Mouse (Mus musculus): ENCODE results near the gene Olfr1184. TPM values are rescaled to one million over a fixed set of nuclear protein-coding genes. Genes with fewer than 3 reads are reported as not detected.
"Not testable (repeated sequence)": the region's sequence is repeated elsewhere in the genome, so short reads cannot be mapped to it uniquely, and the experiment has no call there.

Gene Olfr1184
- polyA plus RNA-seq (2012; fragmentation: generic; extraction: Trizol), result not detected
- long read RNA-seq, experiment 1, result 0 reads
- long read RNA-seq, experiment 2, result 0 reads

GRCm38 (mm10) chr2:88483298-88483697 lies at the start of gene Olfr1184:
TSS of gene Olfr1184 (plus strand) at chr2:88483598.
- TF ChIP-seq MYOG (IDR thresholded peaks at IDR 0.05; ENCODE audit: control insufficient read depth, extremely low read depth, insufficient read length) (no peak), MAX (IDR thresholded peaks at IDR 0.05) (no peak), FOSL1 (IDR thresholded peaks at IDR 0.05; ENCODE audit: insufficient read depth, low read length, poor library complexity, severe bottlenecking) (no peak), USF1 (IDR thresholded peaks at IDR 0.05; ENCODE audit: low read depth) (no peak), MYOD1 (IDR thresholded peaks at IDR 0.05; ENCODE audit: control insufficient read depth, insufficient read length, low read depth) (no peak), CTCF (IDR thresholded peaks at IDR 0.05; ENCODE audit: control insufficient read depth, insufficient read depth, insufficient read length) (no peak), CEBPB (IDR thresholded peaks at IDR 0.05; ENCODE audit: low read depth) (no peak)

GRCm38 (mm10) chr2:88449031-88449430 lies 34.4 kb upstream of the Olfr1184 start, which contains the start of gene Gm13757:
TSS of gene Gm13757 (minus strand) at chr2:88449131.
- TF ChIP-seq CTCF (IDR thresholded peaks at IDR 0.05; ENCODE audit: control insufficient read depth, insufficient read depth, insufficient read length) (no peak), CEBPB (IDR thresholded peaks at IDR 0.05; ENCODE audit: low read depth) (no peak), MYOG (IDR thresholded peaks at IDR 0.05; ENCODE audit: control insufficient read depth, extremely low read depth, insufficient read length) (no peak), FOSL1 (IDR thresholded peaks at IDR 0.05; ENCODE audit: insufficient read depth, low read length, poor library complexity, severe bottlenecking) (no peak), MAX (IDR thresholded peaks at IDR 0.05) (no peak), USF1 (IDR thresholded peaks at IDR 0.05; ENCODE audit: low read depth) (no peak), MYOD1 (IDR thresholded peaks at IDR 0.05; ENCODE audit: control insufficient read depth, insufficient read length, low read depth) (no peak)
- H3K4me3 ChIP-seq (ENCODE audit: insufficient read depth, poor library complexity, severe bottlenecking), result no peak within 1 kb of the TSS
- no peaks in the 10 kb centered on the region for H3K27me3 ChIP-seq (ENCODE audit: control insufficient read depth, insufficient read depth, insufficient read length)
- H3K36me3 ChIP-seq (ENCODE audit: control insufficient read depth, insufficient read depth), result no peaks in the 10 kb centered on the region
- no peak within 1 kb of the TSS for H3ac ChIP-seq (ENCODE audit: control insufficient read depth, insufficient read length, low read depth)
- H3K79me3 ChIP-seq (ENCODE audit: low read depth), result no peaks in the 10 kb centered on the region
- no peaks in the 10 kb centered on the region for H3K79me2 ChIP-seq (ENCODE audit: control insufficient read depth, insufficient read depth)

More at GRCm38 (mm10) chr2:88483298-88483697, at the start of gene Olfr1184:
- Histone ChIP-seq H3K79me2 (ENCODE audit: control insufficient read depth, insufficient read depth) (no peaks in the 10 kb centered on the region), H3K27me3 (ENCODE audit: control insufficient read depth, insufficient read depth, insufficient read length) (no peaks in the 10 kb centered on the region), H3ac (ENCODE audit: control insufficient read depth, insufficient read length, low read depth) (no peak within 1 kb of the TSS), H3K4me3 (ENCODE audit: insufficient read depth, poor library complexity, severe bottlenecking) (no peak within 1 kb of the TSS), H3K36me3 (ENCODE audit: control insufficient read depth, insufficient read depth) (no peaks in the 10 kb centered on the region), H3K79me3 (ENCODE audit: low read depth) (no peaks in the 10 kb centered on the region)

DNA sequence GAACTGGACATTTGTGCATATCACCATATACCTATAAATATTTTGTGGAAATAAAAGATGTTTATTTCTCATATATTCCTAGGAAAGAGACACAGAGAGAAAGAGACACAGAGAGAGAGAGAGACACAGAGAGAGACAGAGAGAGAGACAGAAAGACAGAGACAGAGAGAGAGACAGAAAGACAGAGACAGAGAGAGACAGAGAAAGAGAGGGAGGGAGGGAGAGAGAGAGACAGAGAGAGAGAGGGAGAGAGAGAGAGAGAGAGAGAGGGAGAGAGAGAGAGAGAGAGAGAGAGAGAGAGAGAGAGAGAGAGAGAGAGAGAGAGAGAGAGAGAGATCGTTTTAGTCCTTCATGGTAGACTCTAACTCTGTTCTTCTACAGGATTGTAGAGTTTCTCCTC lies 28.8 kb upstream of the Olfr1184 start, which contains the start of gene Olfr1183:
Gene Olfr1183 (plus strand): TSS at position 301 of the 400 bp plus-strand sequence.
- H3K36me3 ChIP-seq (ENCODE audit: control insufficient read depth, insufficient read depth); H3K4me3 ChIP-seq (ENCODE audit: insufficient read depth, poor library complexity, severe bottlenecking); H3K27me3 ChIP-seq (ENCODE audit: control insufficient read depth, insufficient read depth, insufficient read length): not testable (repeated sequence)

GRCm38 (mm10) chr2:88493020-88493419 lies 9.6 kb downstream of the Olfr1184 start, which contains the start of gene Olfr1185-ps1:
TSS of gene Olfr1185-ps1 (plus strand) at chr2:88493320.
- no peaks in the 10 kb centered on the region for H3K79me3 ChIP-seq (ENCODE audit: low read depth)
- TF ChIP-seq MYOD1 (IDR thresholded peaks at IDR 0.05; ENCODE audit: control insufficient read depth, insufficient read length, low read depth) (no peak), MYOG (IDR thresholded peaks at IDR 0.05; ENCODE audit: control insufficient read depth, extremely low read depth, insufficient read length) (no peak), FOSL1 (IDR thresholded peaks at IDR 0.05; ENCODE audit: insufficient read depth, low read length, poor library complexity, severe bottlenecking) (no peak), CEBPB (IDR thresholded peaks at IDR 0.05; ENCODE audit: low read depth) (no peak), USF1 (IDR thresholded peaks at IDR 0.05; ENCODE audit: low read depth) (no peak), MAX (IDR thresholded peaks at IDR 0.05) (no peak), CTCF (IDR thresholded peaks at IDR 0.05; ENCODE audit: control insufficient read depth, insufficient read depth, insufficient read length) (no peak)
- no peaks in the 10 kb centered on the region for H3K36me3 ChIP-seq (ENCODE audit: control insufficient read depth, insufficient read depth)
- no peaks in the 10 kb centered on the region for H3K79me2 ChIP-seq (ENCODE audit: control insufficient read depth, insufficient read depth)
- no peak within 1 kb of the TSS for H3ac ChIP-seq (ENCODE audit: control insufficient read depth, insufficient read length, low read depth)
- no peaks in the 10 kb centered on the region for H3K27me3 ChIP-seq (ENCODE audit: control insufficient read depth, insufficient read depth, insufficient read length)
- no peak within 1 kb of the TSS for H3K4me3 ChIP-seq (ENCODE audit: insufficient read depth, poor library complexity, severe bottlenecking)

More for the DNA sequence above, 28.8 kb upstream of the Olfr1184 start, which contains the start of gene Olfr1183:
- H3ac ChIP-seq (ENCODE audit: control insufficient read depth, insufficient read length, low read depth); H3K79me2 ChIP-seq (ENCODE audit: control insufficient read depth, insufficient read depth); H3K79me3 ChIP-seq (ENCODE audit: low read depth): not testable (repeated sequence)

GRCm38 (mm10) chr2:88518251-88518650 lies 34.9 kb downstream of the Olfr1184 start, which contains the start of gene Olfr1186:
TSS of gene Olfr1186 (plus strand) at chr2:88518551.
- Histone ChIP-seq H3K36me3 (ENCODE audit: control insufficient read depth, insufficient read depth) (no peaks in the 10 kb centered on the region), H3ac (ENCODE audit: control insufficient read depth, insufficient read length, low read depth) (no peak within 1 kb of the TSS), H3K4me3 (ENCODE audit: insufficient read depth, poor library complexity, severe bottlenecking) (no peak within 1 kb of the TSS), H3K27me3 (ENCODE audit: control insufficient read depth, insufficient read depth, insufficient read length) (no peaks in the 10 kb centered on the region), H3K79me3 (ENCODE audit: low read depth) (no peaks in the 10 kb centered on the region), H3K79me2 (ENCODE audit: control insufficient read depth, insufficient read depth) (no peaks in the 10 kb centered on the region)
- TF ChIP-seq FOSL1 (IDR thresholded peaks at IDR 0.05; ENCODE audit: insufficient read depth, low read length, poor library complexity, severe bottlenecking), result no peak
- TF ChIP-seq USF1 (IDR thresholded peaks at IDR 0.05; ENCODE audit: low read depth), result no peak
- no peak for TF ChIP-seq MAX (IDR thresholded peaks at IDR 0.05)
- TF ChIP-seq MYOD1 (IDR thresholded peaks at IDR 0.05; ENCODE audit: control insufficient read depth, insufficient read length, low read depth), result no peak
- no peak for TF ChIP-seq MYOG (IDR thresholded peaks at IDR 0.05; ENCODE audit: control insufficient read depth, extremely low read depth, insufficient read length)
- no peak for TF ChIP-seq CTCF (IDR thresholded peaks at IDR 0.05; ENCODE audit: control insufficient read depth, insufficient read depth, insufficient read length)
- TF ChIP-seq CEBPB (IDR thresholded peaks at IDR 0.05; ENCODE audit: low read depth), result no peak

DNA sequence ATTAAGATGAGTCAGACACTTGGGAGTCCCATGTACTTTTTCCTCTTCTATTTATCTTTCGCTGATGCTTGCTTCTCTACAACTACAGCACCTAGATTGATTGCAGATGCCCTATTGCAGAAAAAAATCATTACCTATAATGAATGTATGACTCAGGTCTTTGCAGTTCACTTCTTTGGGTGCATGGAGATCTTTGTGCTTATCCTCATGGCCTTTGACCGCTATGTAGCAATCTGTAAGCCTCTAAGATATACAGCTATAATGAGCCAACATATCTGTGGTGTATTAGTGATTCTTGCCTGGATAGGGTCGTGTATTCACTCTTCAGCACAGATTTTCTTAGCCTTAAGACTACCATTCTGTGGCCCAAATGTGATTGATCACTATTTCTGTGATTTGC lies 42.3 kb downstream of the Olfr1184 start:
- H3K79me3 ChIP-seq (ENCODE audit: low read depth), result no peaks in the 10 kb centered on the region
- no peak overlapping the region for H3ac ChIP-seq (ENCODE audit: control insufficient read depth, insufficient read length, low read depth)
- no peak overlapping the region for H3K4me3 ChIP-seq (ENCODE audit: insufficient read depth, poor library complexity, severe bottlenecking)
- H3K27me3 ChIP-seq (ENCODE audit: control insufficient read depth, insufficient read depth, insufficient read length), result no peaks in the 10 kb centered on the region
- no peaks in the 10 kb centered on the region for H3K36me3 ChIP-seq (ENCODE audit: control insufficient read depth, insufficient read depth)
- TF ChIP-seq CTCF (IDR thresholded peaks at IDR 0.05; ENCODE audit: control insufficient read depth, insufficient read depth, insufficient read length) (no peak), FOSL1 (IDR thresholded peaks at IDR 0.05; ENCODE audit: insufficient read depth, low read length, poor library complexity, severe bottlenecking) (no peak), MYOD1 (IDR thresholded peaks at IDR 0.05; ENCODE audit: control insufficient read depth, insufficient read length, low read depth) (no peak), MYOG (IDR thresholded peaks at IDR 0.05; ENCODE audit: control insufficient read depth, extremely low read depth, insufficient read length) (no peak)
- H3K79me2 ChIP-seq (ENCODE audit: control insufficient read depth, insufficient read depth), result no peaks in the 10 kb centered on the region

Other genes with a start within 250 kb of the Olfr1184 start
- gene Olfr1173, start 203.7 kb upstream of the Olfr1184 start, polyA plus RNA-seq (2012; fragmentation: generic; extraction: Trizol), result not detected
- gene Olfr1174-ps, start 168.5 kb upstream of the Olfr1184 start, polyA plus RNA-seq (2012; fragmentation: generic; extraction: Trizol), result not detected
- not detected for gene Olfr1175-ps, start 156.4 kb upstream of the Olfr1184 start, polyA plus RNA-seq (2012; fragmentation: generic; extraction: Trizol)
- gene Olfr1176, start 146.9 kb upstream of the Olfr1184 start, polyA plus RNA-seq (2012; fragmentation: generic; extraction: Trizol), result not detected
- not detected for gene Olfr1177-ps, start 137.1 kb upstream of the Olfr1184 start, polyA plus RNA-seq (2012; fragmentation: generic; extraction: Trizol)
- gene Olfr1178, start 96.5 kb upstream of the Olfr1184 start, polyA plus RNA-seq (2012; fragmentation: generic; extraction: Trizol), result not detected
- gene Olfr1179, start 77.1 kb upstream of the Olfr1184 start, polyA plus RNA-seq (2012; fragmentation: generic; extraction: Trizol), result not detected
- gene Olfr1180, start 64.4 kb upstream of the Olfr1184 start, polyA plus RNA-seq (2012; fragmentation: generic; extraction: Trizol), result not detected
- gene Olfr1181, start 57.4 kb upstream of the Olfr1184 start, polyA plus RNA-seq (2012; fragmentation: generic; extraction: Trizol), result not detected
- not detected for gene Gm13757, start 34.5 kb upstream of the Olfr1184 start, polyA plus RNA-seq (2012; fragmentation: generic; extraction: Trizol)
- gene Olfr1183, start 28.7 kb upstream of the Olfr1184 start, polyA plus RNA-seq (2012; fragmentation: generic; extraction: Trizol), result not detected
- not detected for gene Olfr1185-ps1, start 9.7 kb downstream of the Olfr1184 start, polyA plus RNA-seq (2012; fragmentation: generic; extraction: Trizol)
- not detected for gene Olfr1186, start 35.0 kb downstream of the Olfr1184 start, polyA plus RNA-seq (2012; fragmentation: generic; extraction: Trizol)
- not detected for gene Olfr1188, start 73.3 kb downstream of the Olfr1184 start, polyA plus RNA-seq (2012; fragmentation: generic; extraction: Trizol)
- gene Olfr1189, start 102.9 kb downstream of the Olfr1184 start, polyA plus RNA-seq (2012; fragmentation: generic; extraction: Trizol), result not detected
- gene Olfr1191-ps1, start 156.9 kb downstream of the Olfr1184 start, polyA plus RNA-seq (2012; fragmentation: generic; extraction: Trizol), result not detected
- not detected for gene Olfr1192-ps1, start 164.9 kb downstream of the Olfr1184 start, polyA plus RNA-seq (2012; fragmentation: generic; extraction: Trizol)
- gene Olfr1193, start 192.0 kb downstream of the Olfr1184 start, polyA plus RNA-seq (2012; fragmentation: generic; extraction: Trizol), result not detected
- not detected for gene Olfr1195, start 205.6 kb downstream of the Olfr1184 start, polyA plus RNA-seq (2012; fragmentation: generic; extraction: Trizol)
- gene Olfr1196, start 221.0 kb downstream of the Olfr1184 start, polyA plus RNA-seq (2012; fragmentation: generic; extraction: Trizol), result not detected
- not detected for gene Olfr1197, start 248.8 kb downstream of the Olfr1184 start, polyA plus RNA-seq (2012; fragmentation: generic; extraction: Trizol)